Mouse (Mus musculus) gastrocnemius, postnatal 4 days (tissue): ENCODE measurements at regions not wholly inside any gene's neighbourhood (a gene's known extent, or its start where the extent isn't known, plus 50 kb on each side); places are given as distances from the start of the nearest gene placed in this dataset.

ENCODE experiments used
- DNase-seq, 2 experiments: peaks; one replicate each; pipeline ENCODE4 v3.0.0; 2021 to 2022; ENCODE audit warnings: low spot score in 2 of 2, mixed read lengths in 2 of 2

DNA sequence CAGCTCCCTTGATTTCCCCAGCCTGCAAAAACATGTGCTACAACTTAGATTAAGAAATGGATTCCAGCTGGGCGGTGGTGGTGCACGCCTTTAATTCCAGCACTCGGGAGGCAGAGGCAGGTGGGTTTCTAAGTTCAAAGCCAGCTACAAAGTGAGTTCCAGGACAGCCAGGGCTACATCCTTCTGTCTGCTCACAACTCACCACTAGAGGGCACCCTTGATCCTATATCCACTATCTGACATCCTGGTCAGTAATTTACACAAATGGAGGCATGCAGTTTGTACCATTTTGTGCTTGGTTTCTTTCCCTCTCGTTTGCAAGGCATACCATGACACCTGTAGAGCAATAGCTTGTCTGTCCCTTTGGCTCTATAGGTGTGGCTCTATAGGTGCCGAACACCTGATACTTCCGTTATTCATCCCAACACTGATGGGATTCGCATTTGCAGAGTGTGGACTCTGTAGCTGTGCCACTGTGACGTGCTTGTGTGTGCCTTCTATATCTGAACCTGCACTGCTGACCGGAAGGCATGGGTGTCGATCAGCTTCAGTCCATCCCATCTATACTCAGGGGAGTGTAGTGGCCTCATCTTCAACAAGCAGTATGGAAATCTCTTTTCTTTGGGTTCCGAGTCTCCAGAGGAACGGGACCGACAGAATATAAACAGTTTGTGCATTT lies 108.4 kb upstream of the Spata13 start:
- peak; percentile 32 to 52 for DNase-seq

DNA sequence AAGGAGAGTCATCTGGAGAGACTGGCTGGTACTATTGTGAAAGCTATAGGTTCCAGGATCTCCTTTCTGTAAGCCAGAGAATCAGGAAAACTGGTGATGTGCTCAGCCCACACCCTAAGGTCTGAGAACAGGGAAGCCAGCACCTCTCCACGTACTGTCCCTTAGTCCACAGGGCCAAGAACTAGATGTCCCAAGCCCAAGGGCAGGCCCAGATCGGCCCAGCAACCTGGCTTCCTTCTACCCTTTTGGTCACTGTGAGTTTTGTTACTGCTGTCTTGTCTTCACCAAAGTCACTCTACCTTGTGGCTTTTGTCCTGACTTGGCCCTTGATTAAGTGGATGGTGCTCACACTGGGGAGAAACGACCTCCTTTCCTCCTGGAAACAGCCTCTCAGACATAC lies 107.8 kb upstream of the Spata13 start:
- DNase-seq: no peak

GRCm38 (mm10) chr14:60526832-60527231 lies 107.0 kb upstream of the Spata13 start:
- no peak for DNase-seq

DNA sequence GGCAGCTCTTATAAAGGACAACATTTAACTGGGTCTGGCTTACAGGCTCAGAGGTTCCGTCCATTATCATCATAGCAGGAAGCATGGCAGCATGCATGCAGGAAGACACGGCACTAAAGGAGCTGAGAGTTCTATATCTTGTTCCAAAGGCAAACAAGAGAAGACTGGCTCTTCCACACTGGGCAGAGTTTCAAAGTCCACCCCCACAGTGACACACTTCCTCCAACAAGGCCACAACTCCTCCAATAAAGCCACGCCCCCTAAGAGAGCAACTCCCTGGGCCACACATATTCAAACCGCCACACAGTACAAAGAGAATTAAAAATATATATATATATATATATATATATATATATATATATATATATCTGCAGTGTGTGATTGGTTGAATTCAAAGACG lies 105.8 kb upstream of the Spata13 start:
- no peak for DNase-seq

DNA sequence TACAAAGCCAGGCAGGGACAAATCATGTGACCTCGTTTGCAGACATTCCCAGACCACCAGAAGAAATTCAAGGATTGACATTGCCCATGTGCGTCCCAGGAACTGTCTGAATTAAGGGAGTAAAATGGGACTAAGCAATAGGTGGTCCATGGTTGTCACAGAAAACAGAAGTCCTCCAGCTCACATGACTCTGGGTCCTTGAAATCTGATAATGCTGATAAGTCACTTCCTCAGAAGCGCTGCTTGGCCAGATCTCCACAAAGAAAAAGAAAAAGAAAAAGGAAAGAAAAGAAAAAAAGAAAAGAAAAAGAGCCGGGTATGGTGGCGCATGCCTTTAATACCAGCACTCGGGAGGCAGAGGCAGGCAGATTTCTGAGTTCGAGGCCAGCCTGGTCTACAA lies 105.3 kb upstream of the Spata13 start:
- no peak for DNase-seq

DNA sequence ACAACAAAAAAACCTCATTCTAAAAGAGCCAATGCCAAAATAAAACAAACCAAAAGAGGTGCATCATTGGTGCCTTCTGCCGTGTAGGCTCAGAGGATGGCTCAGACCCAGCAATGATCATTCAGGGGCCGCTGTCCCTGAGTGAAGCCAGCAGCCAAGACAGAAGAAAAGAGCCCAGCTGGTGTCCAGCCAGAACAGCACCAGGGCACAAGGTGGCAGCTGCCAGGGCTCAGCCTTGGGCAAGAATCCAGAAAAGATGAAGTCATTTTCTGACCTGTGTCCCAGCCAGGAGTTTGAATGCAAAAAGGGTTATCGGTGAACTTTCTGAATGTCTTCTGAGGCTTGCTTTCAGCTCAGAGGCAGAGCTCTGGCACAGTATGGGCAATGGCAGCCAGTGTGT lies 104.8 kb upstream of the Spata13 start:
- DNase-seq: peak in 1 of 2 experiments; percentile 52

DNA sequence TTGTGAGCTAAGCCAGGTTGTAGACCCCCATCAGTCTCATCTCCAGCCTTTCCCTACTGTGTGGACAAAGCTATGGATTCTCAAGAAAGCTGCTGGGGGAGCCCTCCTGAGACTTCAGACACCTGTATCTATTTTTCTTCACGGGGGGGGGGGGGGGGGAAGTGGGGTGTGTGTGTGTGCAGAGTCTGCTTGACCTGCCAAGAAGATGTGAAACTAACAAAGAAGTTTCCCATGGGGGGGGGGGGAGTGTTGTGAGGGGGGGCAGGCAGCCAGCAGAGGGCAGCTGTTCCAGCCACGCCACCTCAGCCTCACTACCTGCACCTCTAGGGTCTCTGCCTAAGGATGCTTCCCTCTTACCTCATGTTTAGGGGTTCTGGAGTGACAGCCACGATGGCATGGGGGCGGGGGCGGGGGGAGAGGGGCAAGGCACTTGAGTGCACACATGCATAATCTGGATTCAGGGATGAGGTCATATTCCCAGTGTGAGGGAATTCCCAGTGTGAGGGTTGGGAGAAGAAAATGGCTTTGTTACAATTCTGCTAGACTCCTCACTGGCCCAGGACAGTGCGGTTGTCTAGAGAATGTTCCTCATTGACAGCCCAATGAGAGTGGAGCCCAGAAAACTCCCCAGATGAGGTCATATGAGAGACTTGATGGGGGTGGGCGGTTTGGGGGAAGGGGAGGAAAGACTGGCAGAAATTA lies 104.0 kb upstream of the Spata13 start:
- DNase-seq: no peak

- no peak for DNase-seq
These were observed 103.5 kb upstream of the Spata13 start for GRCm38 (mm10) chr14:60530348-60530711.

- DNase-seq: no peak
These were observed 102.8 kb upstream of the Spata13 start for GRCm38 (mm10) chr14:60530973-60531372.

GRCm38 (mm10) chr14:60531766-60532165 lies 102.0 kb upstream of the Spata13 start:
- DNase-seq: no peak

GRCm38 (mm10) chr14:60533452-60534224 lies 100.2 kb upstream of the Spata13 start:
- DNase-seq: no peak

DNA sequence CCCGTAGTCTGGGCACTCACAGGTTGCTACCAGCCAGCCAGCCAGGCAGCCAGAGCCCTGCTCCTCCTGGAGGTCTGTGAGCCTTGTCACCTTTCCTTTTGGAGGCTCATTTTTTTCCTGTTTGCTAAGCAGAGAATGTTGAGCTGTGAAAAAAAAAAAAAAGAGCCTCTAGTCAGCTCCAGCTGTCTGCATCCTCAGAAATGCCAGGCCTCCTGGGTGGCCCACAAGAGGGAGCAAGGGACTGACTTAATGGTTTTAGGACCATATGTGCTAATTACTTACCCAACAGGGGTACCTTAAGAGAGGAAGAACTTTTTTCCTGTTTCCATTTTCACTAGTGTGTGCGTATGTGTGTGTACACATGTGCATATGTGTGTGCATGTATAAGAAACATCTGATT lies 94.8 kb upstream of the Spata13 start:
- DNase-seq: no peak

GRCm38 (mm10) chr14:60540111-60540510 lies 93.7 kb upstream of the Spata13 start:
- DNase-seq: no peak

- no peak for DNase-seq
These were observed 92.2 kb upstream of the Spata13 start for GRCm38 (mm10) chr14:60541596-60541995.

DNA sequence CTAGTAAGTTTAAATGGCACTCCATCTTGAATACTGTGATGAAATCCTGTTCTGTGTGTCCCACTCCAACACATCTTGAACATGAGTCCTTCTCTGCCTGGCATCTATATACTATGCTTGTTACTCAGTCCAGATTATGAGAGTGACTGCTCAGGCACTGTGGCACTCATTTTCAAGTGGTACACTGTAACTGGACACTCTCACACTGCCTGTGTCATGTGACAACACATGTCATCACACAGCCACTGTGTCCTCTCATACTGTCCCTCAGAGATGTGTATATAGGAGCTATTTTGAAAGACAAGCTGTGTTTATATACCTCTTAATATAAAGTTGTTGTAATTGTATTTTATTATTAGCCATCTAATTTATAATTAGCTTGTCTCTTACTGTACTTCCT lies 89.0 kb upstream of the Spata13 start:
- DNase-seq: no peak

DNA sequence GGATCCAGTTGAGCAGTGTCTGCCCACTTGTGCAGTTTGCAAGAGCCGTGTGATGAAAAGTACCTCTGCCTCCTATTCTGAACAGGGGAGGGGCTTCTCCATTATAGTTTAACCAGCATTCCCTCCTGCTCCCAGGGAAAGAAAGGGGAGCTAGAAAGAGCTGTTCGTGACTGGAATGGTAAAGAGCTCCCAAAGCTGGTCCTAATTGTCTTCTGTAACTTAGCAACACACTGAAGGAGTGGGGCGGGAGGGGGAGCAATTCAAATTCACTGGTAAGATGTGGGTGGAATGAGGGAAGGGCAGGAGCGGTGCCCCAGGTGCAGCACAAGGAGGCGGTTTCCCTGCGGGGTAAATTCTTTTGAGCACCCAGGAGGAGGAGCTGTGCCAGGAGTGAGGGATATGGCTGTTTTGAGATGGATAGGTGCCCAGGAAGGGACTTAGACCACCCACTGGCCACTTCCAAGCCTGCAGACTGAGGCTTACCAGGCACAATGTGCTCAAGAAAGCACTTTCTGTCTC lies 79.5 kb upstream of the Spata13 start:
- DNase-seq: no peak

GRCm38 (mm10) chr14:60556541-60556940 lies 77.3 kb upstream of the Spata13 start:
- peak in 1 of 2 experiments; percentile 42 for DNase-seq

- DNase-seq: no peak
These were observed 76.8 kb upstream of the Spata13 start for GRCm38 (mm10) chr14:60557020-60557419.

GRCm38 (mm10) chr14:60559376-60559775 lies 74.4 kb upstream of the Spata13 start:
- DNase-seq: no peak

DNA sequence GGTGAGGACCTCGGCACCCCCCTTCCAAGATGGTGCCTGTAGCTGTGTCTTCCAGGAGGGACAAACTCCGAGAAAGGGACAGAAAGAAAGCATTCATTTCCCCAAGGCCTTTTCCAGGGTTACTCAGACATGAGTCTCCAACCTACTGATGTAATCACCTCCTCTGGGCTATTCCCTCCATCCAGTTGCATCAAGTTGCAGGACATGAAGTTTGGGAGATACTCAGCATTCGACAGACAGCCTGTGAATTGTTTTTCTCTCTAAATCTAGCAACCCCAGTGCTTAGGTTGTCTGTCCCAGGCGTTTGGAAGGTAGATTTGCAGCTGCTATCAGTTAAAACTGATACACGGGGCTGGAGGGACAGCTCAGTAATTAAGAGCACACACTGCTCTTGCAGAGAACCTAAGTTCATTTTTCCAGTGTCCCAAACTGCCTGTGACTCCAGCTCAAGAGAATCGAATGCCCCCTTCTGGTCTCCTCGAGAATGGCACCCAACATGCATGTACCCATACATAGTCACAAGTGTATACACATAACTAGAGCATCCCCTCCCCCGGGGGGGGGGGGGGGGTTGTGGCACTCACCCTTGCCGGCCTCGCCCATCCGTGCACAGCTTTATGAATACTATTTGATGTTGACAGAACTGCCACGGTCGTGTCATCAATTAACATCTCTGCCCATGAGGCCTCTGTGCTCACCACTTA lies 73.8 kb upstream of the Spata13 start:
- no peak for DNase-seq

- DNase-seq: no peak
These were observed 57.5 kb upstream of the Spata13 start for GRCm38 (mm10) chr14:60576281-60576680.
